Mouse (Mus musculus): Measurements from ENCODE around the gene Gucy2c. TPM values are rescaled to one million over a fixed set of nuclear protein-coding genes. Genes with fewer than 3 reads are reported as not detected.

The Gucy2c gene
- polyA plus RNA-seq, 1 experiment from 2014 or later: 2.5 TPM

- Histone ChIP-seq H3K36me3 (ENCODE audit: control insufficient read depth, insufficient read depth, low read length) (no peaks in the 10 kb centered on the region), H3K4me1 (replicated peaks; ENCODE audit: control insufficient read depth, insufficient read depth) (no peaks in the 10 kb centered on the region; the same call in 1 of the 2 replicates), H3K9me3 (ENCODE audit: control insufficient read depth, low read length) (no peaks in the 10 kb centered on the region), H3K27me3 (ENCODE audit: control insufficient read depth, insufficient read depth, low read length) (no peaks in the 10 kb centered on the region), H3K4me3 (ENCODE audit: low read depth, low read length) (peak overlapping the region; percentile 76), H3K9ac (ENCODE audit: low read length) (peak overlapping the region; percentile 50), H3K27ac (replicated peaks) (peak overlapping the region; percentile 89), H3K4me2 (replicated peaks; ENCODE audit: low read depth) (peak overlapping the region; percentile 57)
- 23% methylated on average over 18 of the region's 18 CpGs for WGBS
- DNase-seq (ENCODE audit: low spot score) (peak; percentile 53), ATAC-seq (ENCODE audit: low FRiP score, low TSS enrichment) (peak; percentile 22; the same call in 1 of the 2 replicates)
- no peak for TF ChIP-seq CTCF (IDR thresholded peaks at IDR 0.05; ENCODE audit: low read depth)
- no peak for TF ChIP-seq EP300 (optimal IDR thresholded peaks at IDR 0.05)
These were observed 25.9 kb upstream of the Gucy2c start for GRCm38 (mm10) chr6:136807395-136808013.

GRCm38 (mm10) chr6:136806819-136807218, 25.3 kb upstream of the Gucy2c start:
- Histone ChIP-seq H3K27me3 (ENCODE audit: control insufficient read depth, insufficient read depth, low read length) (no peaks in the 10 kb centered on the region), H3K9me3 (ENCODE audit: control insufficient read depth, low read length) (no peaks in the 10 kb centered on the region), H3K36me3 (ENCODE audit: control insufficient read depth, insufficient read depth, low read length) (no peaks in the 10 kb centered on the region), H3K4me3 (ENCODE audit: low read depth, low read length) (no peak overlapping the region), H3K4me1 (replicated peaks; ENCODE audit: control insufficient read depth, insufficient read depth) (no peaks in the 10 kb centered on the region; the same call in 1 of the 2 replicates), H3K27ac (replicated peaks) (peak overlapping the region; percentile 89), H3K4me2 (replicated peaks; ENCODE audit: low read depth) (peak overlapping the region; percentile 57; the same call in 1 of the 2 replicates), H3K9ac (ENCODE audit: low read length) (no peak overlapping the region; the same call in 1 of the 2 replicates)
- ATAC-seq (ENCODE audit: low FRiP score, low TSS enrichment) (no peak), DNase-seq (ENCODE audit: low spot score) (peak; percentile 60)
- TF ChIP-seq CTCF (IDR thresholded peaks at IDR 0.05; ENCODE audit: low read depth) (no peak), EP300 (optimal IDR thresholded peaks at IDR 0.05) (no peak)
- 59% methylated on average over 5 of the region's 5 CpGs for WGBS

GRCm38 (mm10) chr6:136805409-136805775, 23.8 kb upstream of the Gucy2c start:
- WGBS: 65% methylated on average over 1 of the region's 1 CpGs
- no peak overlapping the region for H3K4me2 ChIP-seq (replicated peaks; ENCODE audit: low read depth)
- H3K36me3 ChIP-seq (ENCODE audit: control insufficient read depth, insufficient read depth, low read length): no peaks in the 10 kb centered on the region
- H3K9ac ChIP-seq (ENCODE audit: low read length): no peak overlapping the region
- no peak for ATAC-seq (ENCODE audit: low FRiP score, low TSS enrichment)
- H3K4me1 ChIP-seq (replicated peaks; ENCODE audit: control insufficient read depth, insufficient read depth): no peaks in the 10 kb centered on the region
- H3K9me3 ChIP-seq (ENCODE audit: control insufficient read depth, low read length): no peaks in the 10 kb centered on the region
- no peak overlapping the region for H3K4me3 ChIP-seq (ENCODE audit: low read depth, low read length)
- no peak overlapping the region; the same call in 1 of the 2 replicates for H3K27ac ChIP-seq (replicated peaks)
- H3K27me3 ChIP-seq (ENCODE audit: control insufficient read depth, insufficient read depth, low read length): no peaks in the 10 kb centered on the region
- no peak for DNase-seq (ENCODE audit: low spot score)
- TF ChIP-seq EP300 (optimal IDR thresholded peaks at IDR 0.05) (no peak), CTCF (IDR thresholded peaks at IDR 0.05; ENCODE audit: low read depth) (no peak)

- no peaks in the 10 kb centered on the region for H3K9me3 ChIP-seq (ENCODE audit: control insufficient read depth, low read length)
- no peaks in the 10 kb centered on the region for H3K4me1 ChIP-seq (replicated peaks; ENCODE audit: control insufficient read depth, insufficient read depth)
- peak overlapping the region; percentile 96 for H3K4me2 ChIP-seq (replicated peaks; ENCODE audit: low read depth)
- H3K4me3 ChIP-seq (ENCODE audit: low read depth, low read length): peak overlapping the region; percentile 80
- H3K36me3 ChIP-seq (ENCODE audit: control insufficient read depth, insufficient read depth, low read length): no peaks in the 10 kb centered on the region
- H3K27me3 ChIP-seq (ENCODE audit: control insufficient read depth, insufficient read depth, low read length): no peaks in the 10 kb centered on the region
- DNase-seq (ENCODE audit: low spot score): no peak
- H3K27ac ChIP-seq (replicated peaks): peak overlapping the region; percentile 100
- ATAC-seq (ENCODE audit: low FRiP score, low TSS enrichment): no peak
- H3K9ac ChIP-seq (ENCODE audit: low read length): no peak overlapping the region; the same call in 1 of the 2 replicates
- no peak for TF ChIP-seq CTCF (IDR thresholded peaks at IDR 0.05; ENCODE audit: low read depth)
- no peak for TF ChIP-seq EP300 (optimal IDR thresholded peaks at IDR 0.05)
- 19% methylated on average over 9 of the region's 9 CpGs for WGBS
These were observed 23.3 kb upstream of the Gucy2c start for GRCm38 (mm10) chr6:136804705-136805408.

- peak within 1 kb of the TSS; percentile 94 for H3K9ac ChIP-seq (ENCODE audit: low read length)
- WGBS: under 1% methylated on average over 50 of the region's 50 CpGs
- peak within 1 kb of the TSS; percentile 100 for H3K27ac ChIP-seq (replicated peaks)
- no peaks in the 10 kb centered on the region for H3K9me3 ChIP-seq (ENCODE audit: control insufficient read depth, low read length)
- H3K4me1 ChIP-seq (replicated peaks; ENCODE audit: control insufficient read depth, insufficient read depth): no peaks in the 10 kb centered on the region
- DNase-seq (ENCODE audit: low spot score) (peak; percentile 90), ATAC-seq (ENCODE audit: low FRiP score, low TSS enrichment) (peak; percentile 41)
- H3K4me3 ChIP-seq (ENCODE audit: low read depth, low read length): peak within 1 kb of the TSS; percentile 80
- no peaks in the 10 kb centered on the region for H3K27me3 ChIP-seq (ENCODE audit: control insufficient read depth, insufficient read depth, low read length)
- H3K36me3 ChIP-seq (ENCODE audit: control insufficient read depth, insufficient read depth, low read length): no peaks in the 10 kb centered on the region
- TF ChIP-seq CTCF (IDR thresholded peaks at IDR 0.05; ENCODE audit: low read depth): no peak
- peak; percentile 83 for TF ChIP-seq EP300 (optimal IDR thresholded peaks at IDR 0.05)
- H3K4me2 ChIP-seq (replicated peaks; ENCODE audit: low read depth): peak within 1 kb of the TSS; percentile 96
These were observed 22.4 kb upstream of the Gucy2c start, which contains the start of gene Hist4h4 for GRCm38 (mm10) chr6:136803739-136804633. TSS of gene Hist4h4 (minus strand) at chr6:136804415.

Measured in stomach, postnatal 0 days (tissue).